Mouse (Mus musculus) spleen, adult 2 months (tissue): ENCODE data around the gene Irf4.

Experiments
- CTCF ChIP-seq: fragments of 200-500 bp; IDR thresholded peaks from 2 replicates; pipeline ENCODE4 v1.5.1; 2011; ENCODE audit warnings: mild to moderate bottlenecking, inconsistent platforms; ENCODE audit not compliant: insufficient read depth, insufficient read length, insufficient replicate concordance; ENCODE audit errors: extremely low read depth
- POLR2A ChIP-seq: fragments of 200-500 bp; IDR thresholded peaks from 2 replicates; pipeline ENCODE4 v1.6.1; 2011; ENCODE audit warnings: low read depth, low read length, inconsistent platforms

GRCm38 (mm10) chr13:30785423-30786040 lies 36.5 kb downstream of the Irf4 start:
- no peak for TF ChIP-seq POLR2A
- no peak for TF ChIP-seq CTCF
